Mouse (Mus musculus) neural tube, embryonic 11.5 days (tissue): ENCODE data around the gene Cchcr1. TPM values are rescaled to one million over a fixed set of nuclear protein-coding genes. Genes with fewer than 3 reads are reported as not detected.
"Not testable (repeated sequence)": the region's sequence is repeated elsewhere in the genome, so short reads cannot be mapped to it uniquely, and the experiment has no call there.

Experiments
- ATAC-seq: fragments of 200-750 bp; cut with Nextera tagmentation; 2 replicates; pipeline ENCODE4 v1.8.0; 2017; ENCODE audit warnings: moderate number of reproducible peaks, mild to moderate bottlenecking, moderate TSS enrichment, moderate library complexity; ENCODE audit not compliant: insufficient read depth, low FRiP score, low TSS enrichment
- DNase-seq: peaks from one replicate; pipeline ENCODE4 v3.0.0-alpha.2; 2015; ENCODE audit warnings: low spot score
- H3K27ac ChIP-seq: fragments of 300-500 bp; sonication (generic); 2 replicates; pipeline ENCODE4 v1.5.1; 2014; ENCODE audit warnings: low read depth, mild to moderate bottlenecking, low read length
- H3K27me3 ChIP-seq: fragments of 300-500 bp; sonication (generic); 2 replicates; pipeline ENCODE4 v1.6.1; 2014; ENCODE audit warnings: mild to moderate bottlenecking, low read length, mixed read lengths; ENCODE audit not compliant: control insufficient read depth, insufficient read depth
- H3K36me3 ChIP-seq: fragments of 300-500 bp; sonication (generic); 2 replicates; pipeline ENCODE4 v1.6.1; 2014; ENCODE audit warnings: mild to moderate bottlenecking, low read length, moderate library complexity, mixed read lengths; ENCODE audit not compliant: control insufficient read depth, insufficient read depth
- H3K4me1 ChIP-seq: fragments of 300-500 bp; sonication (generic); 2 replicates; pipeline ENCODE4 v1.6.1; 2014; ENCODE audit warnings: low read length, mixed read lengths; ENCODE audit not compliant: control insufficient read depth, insufficient read depth
- H3K4me2 ChIP-seq: fragments of 300-500 bp; sonication (generic); 2 replicates; pipeline ENCODE4 v1.6.1; 2014; ENCODE audit warnings: low read depth, mild to moderate bottlenecking, moderate library complexity
- H3K4me3 ChIP-seq: fragments of 300-500 bp; sonication (generic); 2 replicates; pipeline ENCODE4 v1.5.1; 2014; ENCODE audit warnings: low read depth, low read length
- H3K9ac ChIP-seq: fragments of 300-500 bp; sonication (generic); 2 replicates; pipeline ENCODE4 v1.6.1; 2014; ENCODE audit warnings: mild to moderate bottlenecking, low read length
- H3K9me3 ChIP-seq: fragments of 300-500 bp; sonication (generic); 2 replicates; pipeline ENCODE4 v1.6.1; 2016; ENCODE audit warnings: low read length; ENCODE audit not compliant: control insufficient read depth
- WGBS: fragments of 180-500 bp; shearing (Covaris S2); extraction: QIAGEN DNeasy Blood & Tissue Kit; methylation state at CpG from one replicate; pipeline ENCODE4 v1.1.7; 2014; 5-methylcytosine and 5-hydroxymethylcytosine counted together
- polyA plus RNA-seq: library from polyadenylated mRNA; unstranded; fragments of >200 nt; fragmentation: Nextera tagmentation; extraction: Ambion mirVana; gene quantifications from 2 replicates; pipeline ENCODE4 v1.2.1, GENCODE M21; 2014

Gene Cchcr1
- 9.4 and 10.3 TPM in 2 replicates for polyA plus RNA-seq

GRCm38 (mm10) chr17:35516652-35517500 lies at the start of gene Cchcr1, which contains the start of gene Tcf19:
Gene Cchcr1, plus strand, starts transcription at chr17:35517100.
Gene Tcf19, minus strand, starts transcription at chr17:35516824.
- Histone ChIP-seq H3K4me3 (peak within 1 kb of the TSS; percentile 56), H3K27me3 (no peaks in the 10 kb centered on the region), H3K4me1 (peaks cover 6% of the 10 kb centered on the region), H3K9ac (peak within 1 kb of the TSS; percentile 54), H3K9me3 (no peaks in the 10 kb centered on the region), H3K36me3 (no peaks in the 10 kb centered on the region), H3K27ac (0 out of 2 replicates have a peak within 1 kb of the TSS, but pooled peaks have one; percentile 20), H3K4me2 (peak within 1 kb of the TSS; percentile 72)
- WGBS = 1% methylated on average over 67 of the region's 67 CpGs
- DNase-seq = peak; percentile 97
- peak; percentile 92 for ATAC-seq

- not testable (repeated sequence) for H3K9me3 ChIP-seq, DNase-seq, ATAC-seq, H3K27ac ChIP-seq, H3K36me3 ChIP-seq, H3K4me1 ChIP-seq, H3K9ac ChIP-seq, H3K4me3 ChIP-seq, H3K4me2 ChIP-seq
- whole genome bisulfite sequencing = 69% methylated on average over 3 of the region's 3 CpGs
- H3K27me3 ChIP-seq = peaks cover 19% of the 10 kb centered on the region
Observed at GRCm38 (mm10) chr17:35468936-35469335, 48.0 kb upstream of the Cchcr1 start.

- H3K36me3 ChIP-seq = no peaks in the 10 kb centered on the region
- H3K9ac ChIP-seq = peak within 1 kb of the TSS; percentile 18; the same call in 1 of the 2 replicates
- H3K27ac ChIP-seq = no peak within 1 kb of the TSS
- ATAC-seq (no peak), DNase-seq (no peak)
- peak within 1 kb of the TSS; percentile 78 for H3K4me2 ChIP-seq
- H3K4me3 ChIP-seq = peak within 1 kb of the TSS; percentile 42
- WGBS = 1% methylated on average over 69 of the region's 80 CpGs
- H3K4me1 ChIP-seq = peaks cover 4% of the 10 kb centered on the region; the same call in 1 of the 2 replicates
- H3K27me3 ChIP-seq = peaks cover 19% of the 10 kb centered on the region
- H3K9me3 ChIP-seq = no peaks in the 10 kb centered on the region
Observed at GRCm38 (mm10) chr17:35469842-35470751, 46.8 kb upstream of the Cchcr1 start, which contains the start of gene H2-Q10. Gene H2-Q10, plus strand, starts transcription at chr17:35470089.

GRCm38 (mm10) chr17:35484066-35484465 lies 32.8 kb upstream of the Cchcr1 start:
- Histone ChIP-seq H3K36me3 (no peaks in the 10 kb centered on the region), H3K4me2 (no peak overlapping the region), H3K27me3 (no peaks in the 10 kb centered on the region), H3K27ac (no peak overlapping the region), H3K4me1 (no peaks in the 10 kb centered on the region), H3K9ac (no peak overlapping the region), H3K9me3 (no peaks in the 10 kb centered on the region), H3K4me3 (no peak overlapping the region)
- DNase-seq (peak; percentile 70), ATAC-seq (no peak)
- 2% methylated on average over 9 of the region's 9 CpGs for WGBS

- H3K9ac ChIP-seq = no peak overlapping the region
- H3K27me3 ChIP-seq = no peaks in the 10 kb centered on the region
- no peak overlapping the region for H3K27ac ChIP-seq
- no peaks in the 10 kb centered on the region for H3K36me3 ChIP-seq
- WGBS = 33% methylated on average over 4 of the region's 4 CpGs
- ATAC-seq (no peak), DNase-seq (no peak)
- no peak overlapping the region for H3K4me3 ChIP-seq
- no peaks in the 10 kb centered on the region for H3K4me1 ChIP-seq
- no peaks in the 10 kb centered on the region for H3K9me3 ChIP-seq
- no peak overlapping the region for H3K4me2 ChIP-seq
Observed at GRCm38 (mm10) chr17:35485702-35486101, 31.2 kb upstream of the Cchcr1 start.

- H3K9me3 ChIP-seq = no peaks in the 10 kb centered on the region
- no peak overlapping the region for H3K9ac ChIP-seq
- no peaks in the 10 kb centered on the region for H3K36me3 ChIP-seq
- DNase-seq (no peak), ATAC-seq (no peak)
- H3K27me3 ChIP-seq = no peaks in the 10 kb centered on the region
- H3K4me3 ChIP-seq = no peak overlapping the region
- no peak overlapping the region for H3K27ac ChIP-seq
- 59% methylated on average over 10 of the region's 10 CpGs for WGBS
- no peaks in the 10 kb centered on the region for H3K4me1 ChIP-seq
- H3K4me2 ChIP-seq = no peak overlapping the region
Observed at GRCm38 (mm10) chr17:35486726-35487125, 30.2 kb upstream of the Cchcr1 start.

GRCm38 (mm10) chr17:35488041-35488440 lies 28.9 kb upstream of the Cchcr1 start:
- ATAC-seq (no peak), DNase-seq (no peak)
- H3K4me3 ChIP-seq = no peak overlapping the region
- H3K27ac ChIP-seq = no peak overlapping the region
- no peaks in the 10 kb centered on the region for H3K36me3 ChIP-seq
- H3K9me3 ChIP-seq = no peaks in the 10 kb centered on the region
- no peak overlapping the region for H3K9ac ChIP-seq
- H3K27me3 ChIP-seq = no peaks in the 10 kb centered on the region
- 96% methylated on average over 2 of the region's 2 CpGs for WGBS
- H3K4me1 ChIP-seq = no peaks in the 10 kb centered on the region
- H3K4me2 ChIP-seq = no peak overlapping the region

GRCm38 (mm10) chr17:35490320-35490719 lies 26.6 kb upstream of the Cchcr1 start:
- Histone ChIP-seq H3K27ac (no peak overlapping the region), H3K36me3 (no peaks in the 10 kb centered on the region)

More at GRCm38 (mm10) chr17:35490320-35490719, 26.6 kb upstream of the Cchcr1 start:
- Histone ChIP-seq H3K4me1 (no peaks in the 10 kb centered on the region), H3K9me3 (no peaks in the 10 kb centered on the region), H3K4me3 (no peak overlapping the region), H3K9ac (no peak overlapping the region), H3K27me3 (no peaks in the 10 kb centered on the region), H3K4me2 (no peak overlapping the region)
- WGBS = 44% methylated on average over 5 of the region's 5 CpGs
- ATAC-seq (no peak), DNase-seq (no peak)
